Mouse (Mus musculus) duodenum, adult 2 months (tissue): ENCODE data around the gene Bicdl1. TPM values are rescaled to one million over a fixed set of nuclear protein-coding genes. Genes with fewer than 3 reads are reported as not detected.

Experiments
- polyA plus RNA-seq: library from polyadenylated mRNA; depleted of rRNA; stranded (reverse); fragments of >200 nt; gene quantifications from 2 replicates; pipeline ENCODE4 v1.2.3, GENCODE M21; 2012; ENCODE audit warnings: low replicate concordance; rRNA removed

The Bicdl1 gene
- 10.0 and 12.0 TPM in 2 replicates for polyA plus RNA-seq

GRCm38 (mm10) chr5:115731001-115731731, at the start of gene Bicdl1:
Bicdl1 (minus strand) TSS chr5:115731621.

GRCm38 (mm10) chr5:115631505-115632357, 99.7 kb downstream of the Bicdl1 start, which contains the start of gene Rab35:
Rab35 (plus strand) TSS chr5:115631908.

Other genes with a start within 250 kb of the Bicdl1 start
- 15.8 and 17.5 TPM in 2 replicates for gene Sirt4, start 246.9 kb downstream of the Bicdl1 start, polyA plus RNA-seq
- gene Pxn, start 224.9 kb downstream of the Bicdl1 start, polyA plus RNA-seq = 122 and 147 TPM in 2 replicates
- 1,282 and 1,897 TPM in 2 replicates for gene Rplp0, start 172.2 kb downstream of the Bicdl1 start, polyA plus RNA-seq
- 18.8 and 34.4 TPM in 2 replicates for gene Gcn1l1, start 166.4 kb downstream of the Bicdl1 start, polyA plus RNA-seq
- 59.3 and 61.3 TPM in 2 replicates for gene Rab35, start 99.7 kb downstream of the Bicdl1 start, polyA plus RNA-seq
- gene Cit, start 113.7 kb upstream of the Bicdl1 start, polyA plus RNA-seq = 2.1 and 3.3 TPM in 2 replicates